Mouse (Mus musculus) stomach, postnatal 0 days (tissue): ENCODE data around the gene Pgghg.

Experiments used
- CTCF ChIP-seq: IDR thresholded peaks from 2 replicates; pipeline ENCODE4 v1.5.1; 2016; ENCODE audit warnings: antibody characterized with exemption, low read depth, mild to moderate bottlenecking, moderate library complexity
- EP300 ChIP-seq: optimal IDR thresholded peaks from 2 replicates; pipeline ENCODE3; 2016; ENCODE audit warnings: antibody characterized with exemption

DNA sequence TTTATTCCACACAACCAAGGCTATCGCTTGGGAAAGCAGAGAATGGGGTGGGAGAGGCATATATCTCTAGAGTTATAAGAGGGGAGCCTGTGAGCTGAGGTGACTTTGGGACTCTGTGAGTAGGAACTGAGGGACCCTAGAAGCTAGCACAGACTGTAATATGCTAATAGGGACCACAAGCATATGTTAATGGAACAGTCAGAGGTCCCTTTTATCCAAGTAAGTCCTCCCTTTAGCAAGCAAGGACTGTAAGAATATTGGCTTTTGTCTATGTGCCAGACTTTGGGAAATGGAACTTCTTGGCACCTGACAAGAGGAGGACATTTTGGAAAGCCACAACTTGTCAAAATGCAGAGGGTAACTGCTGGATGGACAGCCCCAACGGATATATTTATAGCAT, 2.3 kb upstream of the Pgghg start:
- TF ChIP-seq CTCF (no peak), EP300 (no peak)
